Mouse (Mus musculus): ENCODE measurements around the gene Ttc12.

The Ttc12 gene

GRCm38 (mm10) chr9:49485892-49486311 lies at the start of gene Ttc12:
Gene Ttc12, minus strand, starts transcription at chr9:49486225.
- in situ Hi-C loops (cut with MboI), result no loop called here

GRCm38 (mm10) chr9:49534958-49535357 lies 48.9 kb upstream of the Ttc12 start:
- in situ Hi-C loops (cut with MboI), result no loop called here

GRCm38 (mm10) chr9:49533912-49534491 lies 48.0 kb upstream of the Ttc12 start:
- in situ Hi-C loops (cut with MboI), result no loop called here

GRCm38 (mm10) chr9:49533455-49533854 lies 47.4 kb upstream of the Ttc12 start:
- in situ Hi-C loops (cut with MboI), result no loop called here

- in situ Hi-C loops (cut with MboI), result no loop called here
These were observed 45.8 kb upstream of the Ttc12 start for GRCm38 (mm10) chr9:49531833-49532232.

GRCm38 (mm10) chr9:49531257-49531656 lies 45.2 kb upstream of the Ttc12 start:
- in situ Hi-C loops (cut with MboI), result no loop called here

GRCm38 (mm10) chr9:49530739-49531138 lies 44.7 kb upstream of the Ttc12 start:
- in situ Hi-C loops (cut with MboI), result no loop called here

- in situ Hi-C loops (cut with MboI), result no loop called here
These were observed 43.4 kb upstream of the Ttc12 start for GRCm38 (mm10) chr9:49529366-49529959.

- in situ Hi-C loops (cut with MboI), result no loop called here
These were observed 42.9 kb upstream of the Ttc12 start for GRCm38 (mm10) chr9:49528943-49529342.

- in situ Hi-C loops (cut with MboI), result no loop called here
These were observed 42.0 kb upstream of the Ttc12 start for GRCm38 (mm10) chr9:49528026-49528425.

- in situ Hi-C loops (cut with MboI), result no loop called here
These were observed 41.3 kb upstream of the Ttc12 start for GRCm38 (mm10) chr9:49527340-49527739.

- in situ Hi-C loops (cut with MboI), result no loop called here
These were observed 38.7 kb upstream of the Ttc12 start for GRCm38 (mm10) chr9:49524721-49525120.

- in situ Hi-C loops (cut with MboI), result no loop called here
These were observed 37.9 kb upstream of the Ttc12 start for GRCm38 (mm10) chr9:49523881-49524280.

GRCm38 (mm10) chr9:49514306-49514705 lies 28.3 kb upstream of the Ttc12 start:
- in situ Hi-C loops (cut with MboI), result no loop called here

- in situ Hi-C loops (cut with MboI), result no loop called here
These were observed 24.6 kb upstream of the Ttc12 start for GRCm38 (mm10) chr9:49510666-49511065.

- in situ Hi-C loops (cut with MboI), result no loop called here
These were observed 23.6 kb upstream of the Ttc12 start for GRCm38 (mm10) chr9:49509628-49510027.

- in situ Hi-C loops (cut with MboI), result no loop called here
These were observed 23.1 kb upstream of the Ttc12 start for GRCm38 (mm10) chr9:49509094-49509493.

GRCm38 (mm10) chr9:49507829-49508585 lies 22.0 kb upstream of the Ttc12 start:
- in situ Hi-C loops (cut with MboI), result no loop called here

- in situ Hi-C loops (cut with MboI), result no loop called here
These were observed 18.6 kb upstream of the Ttc12 start for GRCm38 (mm10) chr9:49504658-49505057.

- in situ Hi-C loops (cut with MboI), result no loop called here
These were observed 16.2 kb upstream of the Ttc12 start for GRCm38 (mm10) chr9:49502245-49502644.

- in situ Hi-C loops (cut with MboI), result no loop called here
These were observed 13.9 kb upstream of the Ttc12 start for GRCm38 (mm10) chr9:49499878-49500277.

GRCm38 (mm10) chr9:49493979-49494649 lies 8.1 kb upstream of the Ttc12 start:
- in situ Hi-C loops (cut with MboI), result no loop called here

GRCm38 (mm10) chr9:49490609-49491008 lies 4.6 kb upstream of the Ttc12 start:
- in situ Hi-C loops (cut with MboI), result no loop called here
